Mouse (Mus musculus) WW6 (cell line): Measurements from ENCODE around the gene Gm27179.
"Not testable (repeated sequence)": the region's sequence is repeated elsewhere in the genome, so short reads cannot be mapped to it uniquely, and the experiment has no call there.

Source experiments
- DNase-seq: peaks from one replicate; pipeline ENCODE4 v3.0.0-alpha.2; 2013; ENCODE audit warnings: low read depth, low spot score

Gene Gm27179

GRCm38 (mm10) chr14:69473941-69474646 is 38.3 kb downstream of the Gm27179 start:
- DNase-seq: not testable (repeated sequence)

DNA sequence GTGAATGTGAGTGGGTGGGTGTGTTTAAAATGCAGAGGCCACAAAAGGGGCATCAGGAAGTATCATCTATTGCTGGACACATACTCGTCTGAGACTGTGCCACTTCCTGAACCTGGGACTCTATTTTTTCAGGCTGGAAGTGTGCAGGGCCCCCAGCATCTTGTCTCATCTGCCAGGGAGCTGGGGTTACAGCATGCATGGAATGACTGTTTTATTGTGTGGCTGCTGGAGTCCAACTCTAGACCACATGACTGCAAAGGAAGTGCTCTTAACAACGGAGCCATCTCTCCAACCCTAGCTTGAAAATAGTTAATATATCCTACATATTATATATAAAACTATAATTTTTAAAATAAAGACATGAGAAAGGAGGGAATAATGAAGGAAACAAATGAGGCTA is 39.0 kb downstream of the Gm27179 start:
- DNase-seq: not testable (repeated sequence)

GRCm38 (mm10) chr14:69470122-69470708 is 42.1 kb downstream of the Gm27179 start:
- DNase-seq: not testable (repeated sequence)

DNA sequence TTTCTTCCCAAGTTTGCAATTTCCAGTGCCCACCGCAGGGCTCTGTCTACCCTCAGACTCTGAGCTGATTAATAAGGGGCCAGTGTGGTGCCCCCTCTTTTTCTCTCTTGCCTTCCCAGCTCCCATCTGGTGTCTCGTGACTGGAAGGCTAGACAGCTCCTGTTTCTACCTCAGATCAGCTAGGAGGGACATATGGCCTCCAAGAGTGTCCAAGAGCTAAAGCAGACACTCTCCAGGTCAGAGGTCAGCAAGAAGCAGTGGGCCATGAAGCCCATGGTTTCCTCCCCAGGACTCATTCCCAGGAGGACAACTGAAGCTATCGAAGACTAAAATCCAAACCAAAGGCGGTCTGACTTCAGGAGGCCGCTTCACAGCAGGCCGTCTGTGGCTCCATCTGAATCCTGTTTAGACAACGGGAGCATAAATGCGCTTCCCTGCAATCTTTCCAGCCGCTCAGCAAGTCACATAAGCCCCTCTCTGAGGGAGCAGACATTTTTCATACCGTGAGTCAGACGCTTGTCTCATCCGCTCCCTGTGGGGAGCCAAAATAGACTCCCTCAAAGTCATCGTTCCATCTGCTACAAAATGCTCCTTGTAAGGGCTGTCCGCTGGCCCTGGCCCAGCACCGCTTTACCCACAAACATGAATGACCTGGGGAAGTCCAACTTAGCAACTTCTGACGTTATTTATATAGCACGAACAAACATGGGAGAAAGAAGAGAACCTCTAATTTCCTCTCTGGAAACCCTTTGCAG is 44.6 kb downstream of the Gm27179 start:
- not testable (repeated sequence) for DNase-seq

- not testable (repeated sequence) for DNase-seq
Measured at GRCm38 (mm10) chr14:69464465-69464864, 47.9 kb downstream of the Gm27179 start.
